Mouse (Mus musculus) heart, postnatal 10 days (tissue): ENCODE data around the gene Sv2b. TPM values are rescaled to one million over a fixed set of nuclear protein-coding genes. Genes with fewer than 3 reads are reported as not detected.
A peak's percentile ranks its signal among the peaks of the same experiment; 100 is the strongest.
"Not testable (repeated sequence)": the region's sequence is repeated elsewhere in the genome, so short reads cannot be mapped to it uniquely, and the experiment has no call there.

Experiments used
- DNase-seq, 2 experiments: peaks; one replicate each; pipeline ENCODE4 v3.0.0; 2021
- intact Hi-C: fragments of 180-260 bp; cut with DNase I; formaldehyde crosslinking; loops from one replicate; pipeline ENCODE4 v1.15.1; 2025
- total RNA-seq, 2 experiments: library from RNA; stranded (reverse); gene quantifications; 2 replicates each; pipeline ENCODE4 v1.2.3; 2021

Sv2b gene
- total RNA-seq, 2 experiments from 2014 or later, result 0.27 to 0.98 TPM

DNA sequence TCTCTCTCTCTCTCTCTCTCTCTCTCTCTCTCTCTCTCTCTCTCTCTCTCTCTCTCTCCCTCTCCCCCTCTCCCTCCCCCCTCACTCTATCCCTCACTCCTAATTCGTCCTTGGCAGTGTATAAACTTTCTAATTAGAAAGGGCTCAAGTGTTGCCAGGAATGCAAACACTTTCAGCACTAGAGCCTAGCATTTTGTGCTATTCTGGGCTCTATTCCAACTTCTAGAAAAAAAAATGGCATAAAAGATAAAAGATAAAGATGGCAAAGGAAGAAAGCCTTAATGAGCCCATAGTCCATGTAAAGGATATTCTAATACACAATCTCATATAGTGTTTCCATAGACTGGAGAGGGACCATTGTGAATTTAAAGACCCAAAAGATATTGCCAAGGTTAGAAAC, 88.3 kb downstream of the Sv2b start:
- no peak for DNase-seq
- intact Hi-C loops, result no loop called here

GRCm38 (mm10) chr7:75220296-75220695, 88.8 kb downstream of the Sv2b start:
- intact Hi-C loops, result no loop called here
- DNase-seq, result no peak

- DNase-seq, result no peak
- intact Hi-C loops, result no loop called here
Observed at GRCm38 (mm10) chr7:75216180-75216579, 92.9 kb downstream of the Sv2b start.

- intact Hi-C loops, result no loop called here
- DNase-seq, result no peak
Observed at GRCm38 (mm10) chr7:75209221-75209641, 99.8 kb downstream of the Sv2b start.

DNA sequence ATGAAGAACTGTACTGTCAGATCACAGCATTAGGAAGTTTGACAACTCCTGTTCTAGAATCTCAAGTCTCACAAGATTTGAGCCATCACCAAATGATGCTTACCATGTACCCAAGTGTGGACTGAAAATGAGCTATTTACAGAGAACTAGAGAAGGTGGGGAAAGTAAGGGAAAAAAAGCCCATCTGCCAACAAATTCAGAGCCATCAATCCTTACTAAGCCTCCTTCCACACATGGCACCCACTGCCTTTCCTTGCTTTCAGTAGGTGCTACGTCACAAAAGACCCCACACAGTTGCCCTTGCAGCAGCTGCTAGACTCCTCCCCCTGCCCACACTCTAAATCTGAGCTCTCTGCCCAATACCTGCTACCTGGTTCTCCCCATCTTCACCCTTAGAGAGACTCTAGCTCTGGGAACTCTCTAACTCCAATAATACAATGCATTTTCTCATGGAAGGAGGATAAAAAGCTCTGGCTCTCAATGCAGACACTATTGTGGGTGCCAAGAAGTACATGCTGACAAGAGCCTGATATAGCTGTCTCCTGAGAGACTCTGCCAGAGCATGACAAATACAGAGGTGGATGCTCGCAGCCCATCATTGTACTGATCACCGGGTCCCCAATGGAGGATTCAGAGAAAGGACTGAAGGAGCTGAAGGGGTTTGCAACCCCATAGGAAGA, 101.0 kb downstream of the Sv2b start:
- intact Hi-C loops, result no loop called here
- DNase-seq, result no peak

GRCm38 (mm10) chr7:75206671-75207070, 102.4 kb downstream of the Sv2b start:
- DNase-seq, result no peak
- intact Hi-C loops, result no loop called here

DNA sequence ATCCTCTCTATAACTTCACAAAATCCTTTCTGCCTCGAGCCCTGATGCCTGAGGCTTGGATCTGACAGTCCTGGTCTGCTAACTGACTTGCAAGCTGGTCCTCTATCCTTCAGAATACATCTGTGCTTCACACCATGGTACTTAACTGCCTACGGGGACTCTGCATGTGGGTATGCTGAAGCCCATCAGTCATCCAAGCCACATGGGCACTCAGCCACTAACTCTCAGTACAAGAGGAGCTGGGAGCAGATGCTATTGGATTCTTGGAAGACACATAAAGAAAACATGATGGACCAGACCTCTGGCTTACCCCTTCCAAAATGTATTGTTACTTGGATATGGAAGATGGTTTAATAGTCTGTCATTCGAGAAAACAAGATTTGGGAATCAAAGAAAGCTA, 103.7 kb downstream of the Sv2b start:
- intact Hi-C loops, result no loop called here
- DNase-seq, result no peak

DNA sequence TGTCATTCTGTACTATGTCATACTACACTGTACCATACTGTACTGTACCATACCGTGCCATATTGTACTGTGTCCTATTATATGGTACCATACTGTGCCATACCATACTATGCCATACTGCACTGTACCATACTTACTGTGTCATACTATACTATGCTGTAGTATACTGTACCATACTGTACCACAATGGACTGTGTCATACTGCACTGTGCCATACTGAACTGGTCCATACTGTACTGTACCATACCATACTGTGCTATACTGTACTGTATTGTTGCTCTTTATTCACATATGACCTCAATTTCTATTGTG, 114.2 kb downstream of the Sv2b start:
- intact Hi-C loops, DNase-seq: not testable (repeated sequence)

GRCm38 (mm10) chr7:75194158-75194918, 114.7 kb downstream of the Sv2b start:
- DNase-seq, result no peak
- intact Hi-C loops, result no loop called here

DNA sequence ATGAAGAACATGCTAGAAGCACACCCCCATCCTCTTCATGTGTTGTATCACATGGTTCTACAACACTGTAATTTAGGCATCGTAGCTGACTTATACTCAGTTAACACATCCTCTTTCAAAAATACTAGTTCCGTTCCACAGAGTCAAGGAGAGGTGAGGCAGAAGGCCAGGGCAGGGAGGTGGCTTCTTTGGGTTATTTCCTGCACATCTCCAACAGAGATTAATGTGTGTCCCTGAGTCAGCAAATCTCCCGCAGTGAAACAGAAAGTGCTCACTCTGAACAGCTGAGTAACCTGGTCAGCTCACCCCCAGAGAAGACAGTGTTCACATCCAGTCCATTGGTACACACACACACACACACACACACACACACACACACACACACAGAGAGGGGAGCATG, 118.9 kb downstream of the Sv2b start:
- intact Hi-C loops, result no loop called here
- DNase-seq, result no peak

- intact Hi-C loops, result no loop called here
- DNase-seq, result no peak
Observed at GRCm38 (mm10) chr7:75175042-75175441, 134.0 kb downstream of the Sv2b start.

- intact Hi-C loops, result no loop called here
Observed at GRCm38 (mm10) chr7:75167481-75167880, 141.6 kb downstream of the Sv2b start.

DNA sequence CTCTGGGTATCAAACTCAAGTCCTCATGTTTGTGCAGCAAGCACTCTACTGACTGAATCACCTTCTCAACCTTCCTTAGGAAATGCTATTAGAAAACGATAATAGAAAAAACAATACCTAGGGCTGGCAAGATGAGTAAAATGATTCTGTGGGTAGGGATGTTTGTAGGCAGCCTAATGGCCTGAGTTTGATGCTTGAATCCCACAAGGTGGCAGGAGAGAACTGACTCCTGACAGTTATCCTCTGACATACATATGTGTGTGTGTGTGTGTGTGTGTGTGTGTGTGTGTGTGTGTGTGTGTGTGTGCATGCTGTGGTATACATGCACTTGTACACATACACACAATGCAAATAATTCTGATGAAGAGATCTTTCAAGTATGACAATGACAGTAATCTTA, 161.9 kb downstream of the Sv2b start:
- no peak for DNase-seq
- intact Hi-C loops, result no loop called here

More at GRCm38 (mm10) chr7:75167481-75167880, 141.6 kb downstream of the Sv2b start:
- no peak for DNase-seq

- DNase-seq, result no peak
- intact Hi-C loops, result no loop called here
Observed at GRCm38 (mm10) chr7:75142800-75143199, 166.3 kb downstream of the Sv2b start.

GRCm38 (mm10) chr7:75141919-75142700, 167.0 kb downstream of the Sv2b start:
- peak; percentile 9 to 18 for DNase-seq
- intact Hi-C loops, result no loop called here

- intact Hi-C loops, result loop anchor here (10.0 kb wide), 2 partner anchors 415 to 605 kb away; no protein-coding TSS in a partner anchor
- DNase-seq, result no peak
Observed at GRCm38 (mm10) chr7:75139306-75139705, 169.8 kb downstream of the Sv2b start.

GRCm38 (mm10) chr7:75134710-75135617, 174.1 kb downstream of the Sv2b start:
- peak; percentile 22 to 59 for DNase-seq
- intact Hi-C loops, result loop anchor here (1.0 to 10.0 kb wide), 3 partner anchors 231 to 610 kb away; no protein-coding TSS in a partner anchor

- intact Hi-C loops, result no loop called here
- DNase-seq, result no peak
Observed at GRCm38 (mm10) chr7:75128036-75128435, 181.0 kb downstream of the Sv2b start.

GRCm38 (mm10) chr7:75124067-75124466, 185.0 kb downstream of the Sv2b start:
- intact Hi-C loops, result no loop called here
- no peak for DNase-seq

GRCm38 (mm10) chr7:75118022-75118673, 190.9 kb downstream of the Sv2b start:
- intact Hi-C loops, result loop anchor here (10.0 kb wide), 1 partner anchor 1463 kb away; no protein-coding TSS in a partner anchor
- DNase-seq, result peak; percentile 49 to 60
